Mouse (Mus musculus) inflammation-experienced regulatory T-cells, adult 6 months (primary cell): Measurements from ENCODE around the gene Mxi1. TPM values are rescaled to one million over a fixed set of nuclear protein-coding genes. Genes with fewer than 3 reads are reported as not detected.

Source experiments
- polyA plus RNA-seq, 3 experiments: library from polyadenylated mRNA; unstranded; fragments of 100-300 nt; shearing (Covaris generic); gene quantifications; one replicate each; pipeline ENCODE4 v1.2.1; 2017

Mxi1 gene
- polyA plus RNA-seq, 3 experiments from 2014 or later = 4.3 to 5.9 (median 4.6) TPM

Other genes starting within 250 kb of the Mxi1 start
- gene Add3, start 170.1 kb upstream of the Mxi1 start, polyA plus RNA-seq = 100 to 1,000 TPM; 100 to 138 (median 112) TPM
- gene Gm10197, start 61.2 kb downstream of the Mxi1 start, polyA plus RNA-seq = not detected
- 10 to 100 TPM; 30.1 to 38.6 (median 34.9) TPM for gene Smndc1, start 80.1 kb downstream of the Mxi1 start, polyA plus RNA-seq
- 10 to 100 TPM in 1 of 3 experiments, 1 to 10 TPM in 2; 5.8 to 13.8 (median 6.4) TPM for gene Dusp5, start 218.6 kb downstream of the Mxi1 start, polyA plus RNA-seq